Mouse (Mus musculus) kidney, adult 2 months (tissue): Measurements from ENCODE around the gene Tmeff2. TPM values are rescaled to one million over a fixed set of nuclear protein-coding genes. Genes with fewer than 3 reads are reported as not detected.

ENCODE experiments used
- DNase-seq: peaks from one replicate; pipeline ENCODE4 v3.0.0; 2021
- H3K27ac ChIP-seq: fragments of 200-500 bp; 2 replicates; pipeline ENCODE4 v1.5.1; 2012; ENCODE audit warnings: low read depth, low read length, control low read depth, inconsistent platforms; ENCODE audit not compliant: insufficient read depth
- H3K27me3 ChIP-seq: fragments of 200-500 bp; replicated peaks from 2 replicates; pipeline ENCODE4 v1.6.1; 2012; ENCODE audit warnings: mild to moderate bottlenecking, moderate library complexity, low read length, inconsistent platforms; ENCODE audit not compliant: control insufficient read depth, insufficient read depth
- H3K36me3 ChIP-seq: fragments of 200-500 bp; 2 replicates; pipeline ENCODE4 v1.6.1; 2012; ENCODE audit warnings: mild to moderate bottlenecking, moderate library complexity, low read length, inconsistent platforms; ENCODE audit not compliant: control insufficient read depth, insufficient read depth
- H3K4me1 ChIP-seq: fragments of 200-500 bp; 2 replicates; pipeline ENCODE4 v1.6.1; 2011; ENCODE audit warnings: low read length; ENCODE audit not compliant: control insufficient read depth, insufficient read depth
- H3K4me3 ChIP-seq: fragments of 200-500 bp; 2 replicates; pipeline ENCODE4 v1.5.1; 2011; ENCODE audit warnings: mild to moderate bottlenecking, low read depth, low read length, control low read depth; ENCODE audit not compliant: insufficient read depth
- CTCF ChIP-seq: fragments of 200-500 bp; conservative IDR thresholded peaks from 2 replicates; pipeline ENCODE4 v1.5.1; 2011; ENCODE audit warnings: low read depth, mild to moderate bottlenecking, control low read depth, low read length, moderate library complexity, mixed read lengths; ENCODE audit not compliant: insufficient read depth, insufficient read length
- POLR2A ChIP-seq: fragments of 200-500 bp; IDR thresholded peaks from one replicate; pipeline ENCODE4 v1.6.1; 2011; ENCODE audit warnings: low read depth, low read length, control low read depth
- WGBS: fragments of 180-500 bp; shearing (Covaris S2); methylation state at CpG from one replicate; pipeline ENCODE4 v1.1.7; 2018; 5-methylcytosine and 5-hydroxymethylcytosine counted together
- polyA plus RNA-seq: library from polyadenylated mRNA; depleted of rRNA; stranded (reverse); fragments of >200 nt; gene quantifications from 2 replicates; pipeline ENCODE4 v1.2.3, GENCODE M21; 2012

Tmeff2 gene
- polyA plus RNA-seq, 1 experiment, result 0.52 TPM

GRCm38 (mm10) chr1:50961954-50962648, 61.7 kb downstream of the Tmeff2 start:
- Histone ChIP-seq H3K4me3 (no peak overlapping the region), H3K4me1 (no peaks in the 10 kb centered on the region), H3K27me3 (no peaks in the 10 kb centered on the region), H3K27ac (no peak overlapping the region), H3K36me3 (no peaks in the 10 kb centered on the region)
- WGBS, result 40% methylated on average over 5 of the region's 5 CpGs
- TF ChIP-seq POLR2A (no peak), CTCF (no peak)
- peak; percentile 79 for DNase-seq

- DNase-seq, result no peak
- Histone ChIP-seq H3K4me3 (no peak overlapping the region), H3K36me3 (no peaks in the 10 kb centered on the region)
Measured at GRCm38 (mm10) chr1:50962649-50963000, 62.2 kb downstream of the Tmeff2 start.

GRCm38 (mm10) chr1:50969685-50970084, 69.2 kb downstream of the Tmeff2 start:
- H3K4me1 ChIP-seq, result no peaks in the 10 kb centered on the region
- H3K27me3 ChIP-seq, result no peaks in the 10 kb centered on the region
- WGBS, result 82% methylated on average over 2 of the region's 2 CpGs
- TF ChIP-seq POLR2A (no peak), CTCF (no peak)
- H3K36me3 ChIP-seq, result no peaks in the 10 kb centered on the region
- H3K27ac ChIP-seq, result no peak overlapping the region
- DNase-seq, result no peak
- H3K4me3 ChIP-seq, result no peak overlapping the region

More at GRCm38 (mm10) chr1:50962649-50963000, 62.2 kb downstream of the Tmeff2 start:
- no peak overlapping the region for H3K27ac ChIP-seq
- 9% methylated on average over 4 of the region's 4 CpGs for WGBS
- H3K27me3 ChIP-seq, result no peaks in the 10 kb centered on the region
- no peaks in the 10 kb centered on the region for H3K4me1 ChIP-seq
- TF ChIP-seq CTCF (no peak), POLR2A (no peak)

- WGBS, result 40% methylated on average over 2 of the region's 2 CpGs
- no peak for DNase-seq
- Histone ChIP-seq H3K27ac (no peak overlapping the region), H3K36me3 (no peaks in the 10 kb centered on the region), H3K4me1 (no peaks in the 10 kb centered on the region), H3K27me3 (no peaks in the 10 kb centered on the region), H3K4me3 (no peak overlapping the region)
- TF ChIP-seq POLR2A, result no peak
- no peak for TF ChIP-seq CTCF
Measured at GRCm38 (mm10) chr1:50970853-50971252, 70.4 kb downstream of the Tmeff2 start.

GRCm38 (mm10) chr1:50972509-50973436, 72.3 kb downstream of the Tmeff2 start:
- H3K27me3 ChIP-seq, result no peaks in the 10 kb centered on the region
- H3K36me3 ChIP-seq, result no peaks in the 10 kb centered on the region
- DNase-seq, result no peak
- TF ChIP-seq POLR2A (no peak), CTCF (no peak)
- 80% methylated on average over 6 of the region's 6 CpGs for WGBS
- H3K27ac ChIP-seq, result no peak overlapping the region
- H3K4me3 ChIP-seq, result no peak overlapping the region
- H3K4me1 ChIP-seq, result no peaks in the 10 kb centered on the region

- H3K4me3 ChIP-seq, result no peak overlapping the region
- no peak overlapping the region for H3K27ac ChIP-seq
- TF ChIP-seq CTCF (no peak), POLR2A (no peak)
- H3K27me3 ChIP-seq, result no peaks in the 10 kb centered on the region
- no peaks in the 10 kb centered on the region for H3K36me3 ChIP-seq
- H3K4me1 ChIP-seq, result no peaks in the 10 kb centered on the region
- 87% methylated on average over 4 of the region's 4 CpGs for WGBS
- no peak for DNase-seq
Measured at GRCm38 (mm10) chr1:50979358-50980081, 79.1 kb downstream of the Tmeff2 start.
